Mouse (Mus musculus): Measurements from ENCODE around the gene Chadl. TPM values are rescaled to one million over a fixed set of nuclear protein-coding genes. Genes with fewer than 3 reads are reported as not detected.

The Chadl gene
- polyA plus RNA-seq, 1 experiment: 3.5 TPM

DNA sequence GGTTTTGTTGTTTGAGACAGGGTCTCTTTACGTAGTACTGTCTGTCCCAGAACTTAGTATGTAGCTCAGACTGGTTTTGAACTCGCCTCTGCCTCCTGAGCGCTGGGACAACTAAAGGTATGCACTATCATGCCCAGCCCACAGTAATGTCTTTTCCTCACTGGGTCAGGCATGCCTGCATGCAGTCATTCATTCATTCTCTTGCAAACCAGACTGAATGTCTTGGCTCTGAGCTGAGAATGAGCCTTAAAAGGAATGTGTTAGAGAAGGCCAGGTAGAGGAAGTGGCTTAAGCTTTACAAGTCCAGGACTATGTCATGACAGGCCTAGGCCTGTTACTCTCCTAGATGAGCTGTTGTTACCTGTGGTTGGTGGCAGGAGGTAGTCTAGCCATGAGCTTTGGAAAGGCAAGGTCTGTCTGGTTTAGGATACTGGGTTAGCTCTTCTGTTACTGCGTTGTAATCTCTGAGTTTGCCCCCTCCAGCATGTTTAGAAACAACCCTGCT is 16.7 kb downstream of the Chadl start:
- TF ChIP-seq CTCF (IDR thresholded peaks at IDR 0.05; ENCODE audit: insufficient read depth, low read length) (no peak), POLR2A (IDR thresholded peaks at IDR 0.05; ENCODE audit: borderline replicate concordance, extremely low read depth, low read depth, low read length) (no peak)
- DNase-seq: no peak
- Histone ChIP-seq H3K4me1 (ENCODE audit: control insufficient read depth, insufficient read depth, low read length) (no peaks in the 10 kb centered on the region), H3K4me3 (replicated peaks; ENCODE audit: extremely low read depth, low read depth, low read length) (no peak overlapping the region)
- WGBS: 94% methylated on average over 4 of the region's 4 CpGs

- 44% methylated on average over 3 of the region's 3 CpGs for WGBS
These were observed 20.4 kb downstream of the Chadl start for GRCm38 (mm10) chr15:81676637-81677036.

GRCm38 (mm10) chr15:81670231-81670640 is 26.9 kb downstream of the Chadl start:
- peak; percentile 59 for TF ChIP-seq CTCF (IDR thresholded peaks at IDR 0.05; ENCODE audit: insufficient read depth, low read length)
- TF ChIP-seq POLR2A (IDR thresholded peaks at IDR 0.05; ENCODE audit: borderline replicate concordance, extremely low read depth, low read depth, low read length): no peak
- no peak for DNase-seq
- Histone ChIP-seq H3K4me1 (ENCODE audit: control insufficient read depth, insufficient read depth, low read length) (no peaks in the 10 kb centered on the region), H3K4me3 (replicated peaks; ENCODE audit: extremely low read depth, low read depth, low read length) (no peak overlapping the region)
- 75% methylated on average over 4 of the region's 4 CpGs for WGBS

More at GRCm38 (mm10) chr15:81676637-81677036, 20.4 kb downstream of the Chadl start:
- DNase-seq: no peak
- Histone ChIP-seq H3K4me1 (ENCODE audit: control insufficient read depth, insufficient read depth, low read length) (no peaks in the 10 kb centered on the region), H3K4me3 (replicated peaks; ENCODE audit: extremely low read depth, low read depth, low read length) (no peak overlapping the region)
- no peak for TF ChIP-seq POLR2A (IDR thresholded peaks at IDR 0.05; ENCODE audit: borderline replicate concordance, extremely low read depth, low read depth, low read length)
- TF ChIP-seq CTCF (IDR thresholded peaks at IDR 0.05; ENCODE audit: insufficient read depth, low read length): no peak

GRCm38 (mm10) chr15:81666957-81667356 is 30.1 kb downstream of the Chadl start:
- 88% methylated on average over 10 of the region's 10 CpGs for WGBS
- TF ChIP-seq POLR2A (IDR thresholded peaks at IDR 0.05; ENCODE audit: borderline replicate concordance, extremely low read depth, low read depth, low read length): no peak
- TF ChIP-seq CTCF (IDR thresholded peaks at IDR 0.05; ENCODE audit: insufficient read depth, low read length): no peak
- DNase-seq: no peak
- Histone ChIP-seq H3K4me3 (replicated peaks; ENCODE audit: extremely low read depth, low read depth, low read length) (no peak overlapping the region), H3K4me1 (ENCODE audit: control insufficient read depth, insufficient read depth, low read length) (peaks cover 3% of the 10 kb centered on the region; the same call in 1 of the 2 replicates)

DNA sequence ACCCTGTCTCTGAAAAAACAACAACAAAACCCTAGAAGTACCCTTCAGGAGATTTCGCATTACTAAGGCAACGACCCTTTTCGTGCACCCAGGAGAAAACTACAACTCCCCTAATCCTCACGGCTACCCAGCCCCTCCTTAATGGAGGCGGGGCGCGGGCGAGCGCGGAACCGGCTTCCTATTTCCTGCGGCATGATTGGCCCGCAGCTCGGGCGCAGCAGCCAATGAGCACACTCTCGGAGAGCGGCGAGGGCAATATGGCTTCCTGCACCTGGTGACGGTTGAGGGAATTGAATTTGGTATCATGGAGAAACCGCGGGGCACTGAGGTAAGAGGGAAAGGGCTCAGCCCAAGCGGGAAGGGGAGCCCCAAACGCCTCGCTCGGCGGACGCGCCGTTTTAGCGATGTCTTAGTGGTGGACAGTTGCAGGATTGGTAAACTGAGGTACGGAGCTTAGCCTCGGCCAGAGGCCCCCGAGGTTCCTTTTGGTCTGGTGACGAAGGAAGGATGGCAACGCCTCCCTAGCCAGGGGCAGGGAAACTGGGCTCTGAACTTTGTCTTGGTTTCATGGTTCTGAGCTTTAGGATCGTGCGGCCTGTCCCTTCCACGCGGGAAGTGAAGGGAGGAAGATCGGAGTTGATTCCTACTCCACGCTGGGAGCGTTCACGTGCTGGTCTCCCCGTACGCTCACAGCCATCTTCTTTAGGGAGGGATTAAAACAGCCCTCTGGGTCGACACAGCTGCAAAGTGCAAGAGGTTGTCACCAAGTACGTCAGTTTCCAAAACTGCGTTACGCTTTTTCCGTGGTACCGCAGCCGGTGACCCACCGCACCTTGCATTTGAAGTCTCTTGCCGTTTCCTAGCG is 33.2 kb downstream of the Chadl start, which contains the start of gene L3mbtl2:
L3mbtl2 (plus strand) TSS at position 193 of the 865 bp plus-strand sequence.
- DNase-seq: peak; percentile 86
- WGBS: under 1% methylated on average over 55 of the region's 55 CpGs
- peaks cover 3% of the 10 kb centered on the region; the same call in 1 of the 2 replicates for H3K4me1 ChIP-seq (ENCODE audit: control insufficient read depth, insufficient read depth, low read length)
- TF ChIP-seq POLR2A (IDR thresholded peaks at IDR 0.05; ENCODE audit: borderline replicate concordance, extremely low read depth, low read depth, low read length) (peak; percentile 40; the same call in 1 of the 2 replicates), CTCF (IDR thresholded peaks at IDR 0.05; ENCODE audit: insufficient read depth, low read length) (no peak)
- H3K4me3 ChIP-seq (replicated peaks; ENCODE audit: extremely low read depth, low read depth, low read length): peak within 1 kb of the TSS; percentile 95

- Histone ChIP-seq H3K4me1 (ENCODE audit: control insufficient read depth, insufficient read depth, low read length) (peaks cover 3% of the 10 kb centered on the region; the same call in 1 of the 2 replicates), H3K4me3 (replicated peaks; ENCODE audit: extremely low read depth, low read depth, low read length) (no peak overlapping the region)
- no peak for DNase-seq
- TF ChIP-seq POLR2A (IDR thresholded peaks at IDR 0.05; ENCODE audit: borderline replicate concordance, extremely low read depth, low read depth, low read length) (no peak), CTCF (IDR thresholded peaks at IDR 0.05; ENCODE audit: insufficient read depth, low read length) (no peak)
- WGBS: 59% methylated on average over 10 of the region's 10 CpGs
These were observed 33.8 kb downstream of the Chadl start for GRCm38 (mm10) chr15:81663281-81663680.

DNA sequence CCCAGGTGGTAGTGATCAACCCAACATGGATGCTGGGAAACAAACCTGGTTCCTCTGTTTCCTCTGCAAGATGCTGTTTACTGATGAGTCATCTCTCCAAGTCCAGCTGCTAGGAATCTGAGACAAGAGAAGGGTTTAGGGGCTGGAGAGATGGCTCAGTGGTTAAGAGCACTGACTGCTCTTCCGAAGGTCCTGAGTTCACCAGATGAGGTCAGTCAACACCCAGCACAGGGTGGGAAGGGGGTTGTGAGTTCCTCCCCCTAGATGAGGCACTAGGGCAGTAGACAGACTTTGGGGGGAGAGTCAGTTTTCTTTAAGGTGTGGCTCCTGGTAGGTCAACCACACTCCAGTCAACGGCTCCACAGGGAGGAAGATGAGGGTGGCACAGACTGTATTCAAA is 35.4 kb downstream of the Chadl start:
- WGBS: 92% methylated on average over 2 of the region's 2 CpGs
- Histone ChIP-seq H3K4me1 (ENCODE audit: control insufficient read depth, insufficient read depth, low read length) (peaks cover 3% of the 10 kb centered on the region; the same call in 1 of the 2 replicates), H3K4me3 (replicated peaks; ENCODE audit: extremely low read depth, low read depth, low read length) (no peak overlapping the region)
- DNase-seq: no peak
- TF ChIP-seq CTCF (IDR thresholded peaks at IDR 0.05; ENCODE audit: insufficient read depth, low read length) (no peak), POLR2A (IDR thresholded peaks at IDR 0.05; ENCODE audit: borderline replicate concordance, extremely low read depth, low read depth, low read length) (no peak)

DNA sequence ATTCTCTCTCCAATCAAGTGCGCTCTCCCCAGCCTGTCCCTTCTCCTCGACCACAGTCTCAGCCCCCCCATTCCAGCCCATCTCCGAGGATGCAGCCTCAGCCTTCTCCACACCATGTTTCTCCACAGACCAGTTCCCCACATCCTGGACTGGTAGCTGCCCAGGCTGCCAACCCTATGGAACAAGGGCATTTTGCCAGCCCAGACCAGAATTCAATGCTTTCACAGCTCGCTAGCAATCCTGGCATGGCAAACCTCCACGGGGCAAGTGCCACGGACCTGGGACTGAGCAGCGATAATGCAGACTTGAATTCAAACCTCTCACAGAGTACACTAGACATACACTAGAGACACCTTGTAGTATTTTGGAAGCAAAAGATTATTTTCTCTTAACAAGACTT is 46.5 kb downstream of the Chadl start:
- no peak overlapping the region for H3K4me3 ChIP-seq (replicated peaks; ENCODE audit: extremely low read depth, low read depth, low read length)
- no peak for DNase-seq
- H3K4me1 ChIP-seq (ENCODE audit: control insufficient read depth, insufficient read depth, low read length): no peaks in the 10 kb centered on the region
- no peak for TF ChIP-seq CTCF (IDR thresholded peaks at IDR 0.05; ENCODE audit: insufficient read depth, low read length)
- TF ChIP-seq POLR2A (IDR thresholded peaks at IDR 0.05; ENCODE audit: borderline replicate concordance, extremely low read depth, low read depth, low read length): no peak
- WGBS: 81% methylated on average over 7 of the region's 7 CpGs

DNA sequence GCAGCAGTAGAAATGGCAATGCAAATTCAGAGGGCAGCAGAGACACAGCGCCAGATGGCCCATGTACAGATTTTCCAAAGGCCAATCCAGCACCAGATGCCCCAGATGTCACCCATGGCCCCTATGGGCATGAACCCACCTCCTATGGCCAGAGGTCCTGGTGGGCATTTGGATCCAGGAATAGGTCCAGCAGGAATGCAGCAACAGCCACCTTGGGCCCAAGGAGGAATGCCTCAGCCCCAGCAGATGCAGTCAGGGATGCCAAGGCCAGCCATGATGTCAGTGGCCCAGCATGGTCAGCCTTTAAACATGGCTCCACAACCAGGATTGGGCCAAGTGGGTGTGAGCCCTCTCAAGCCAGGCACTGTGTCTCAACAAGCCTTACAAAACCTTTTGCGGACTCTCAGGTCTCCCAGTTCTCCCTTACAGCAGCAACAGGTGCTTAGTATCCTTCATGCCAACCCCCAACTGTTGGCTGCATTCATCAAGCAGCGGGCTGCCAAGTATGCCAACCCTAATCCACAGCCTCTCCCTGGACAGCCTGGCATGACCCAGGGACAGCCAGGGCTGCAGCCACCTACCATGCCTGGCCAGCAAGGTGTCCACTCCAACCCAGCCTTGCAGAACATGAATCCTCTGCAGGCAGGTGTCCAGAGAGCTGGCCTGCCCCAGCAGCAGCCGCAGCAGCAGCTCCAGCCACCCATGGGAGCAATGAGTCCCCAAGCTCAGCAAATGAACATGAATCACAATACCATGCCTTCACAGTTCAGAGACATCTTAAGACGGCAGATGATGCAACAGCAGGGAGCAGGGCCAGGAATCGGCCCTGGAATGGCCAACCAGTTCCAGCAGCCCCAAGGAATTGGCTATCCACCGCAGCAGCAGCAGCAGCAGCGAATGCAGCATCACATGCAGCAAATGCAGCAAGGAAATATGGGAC is 47.3 kb downstream of the Chadl start:
- Histone ChIP-seq H3K4me3 (replicated peaks; ENCODE audit: extremely low read depth, low read depth, low read length) (no peak overlapping the region), H3K4me1 (ENCODE audit: control insufficient read depth, insufficient read depth, low read length) (no peaks in the 10 kb centered on the region)
- TF ChIP-seq POLR2A (IDR thresholded peaks at IDR 0.05; ENCODE audit: borderline replicate concordance, extremely low read depth, low read depth, low read length) (no peak), CTCF (IDR thresholded peaks at IDR 0.05; ENCODE audit: insufficient read depth, low read length) (no peak)
- WGBS: 83% methylated on average over 8 of the region's 8 CpGs
- DNase-seq: no peak

Other genes with a start within 250 kb of the Chadl start
- 55.5 and 85.0 TPM in 2 replicates for gene Rbx1, start 231.0 kb downstream of the Chadl start, polyA plus RNA-seq (2012; rRNA removed)
- 26.4 and 32.4 TPM in 2 replicates for gene Ep300, start 111.9 kb downstream of the Chadl start, polyA plus RNA-seq (2012; rRNA removed)
- 11.7 and 16.9 TPM in 2 replicates for gene L3mbtl2, start 33.4 kb downstream of the Chadl start, polyA plus RNA-seq (2012; rRNA removed)
- gene Zc3h7b, start 47.8 kb upstream of the Chadl start, polyA plus RNA-seq (2012; rRNA removed): 47.5 and 52.4 TPM in 2 replicates
- gene Rangap1, start 48.2 kb upstream of the Chadl start, polyA plus RNA-seq (2012; rRNA removed): 19.7 and 26.5 TPM in 2 replicates
- 95.4 and 99.7 TPM in 2 replicates for gene Tef, start 105.1 kb upstream of the Chadl start, polyA plus RNA-seq (2012; rRNA removed)
- 35.8 and 39.0 TPM in 2 replicates for gene Tob2, start 161.5 kb upstream of the Chadl start, polyA plus RNA-seq (2012; rRNA removed)
- gene Phf5a, start 174.6 kb upstream of the Chadl start, polyA plus RNA-seq (2012; rRNA removed): 23.6 and 34.4 TPM in 2 replicates
- 147 and 242 TPM in 2 replicates for gene Aco2, start 175.0 kb upstream of the Chadl start, polyA plus RNA-seq (2012; rRNA removed)
- 7.7 and 11.8 TPM in 2 replicates for gene Polr3h, start 229.0 kb upstream of the Chadl start, polyA plus RNA-seq (2012; rRNA removed)
- 8.0 and 9.7 TPM in 2 replicates for gene Csdc2, start 239.5 kb upstream of the Chadl start, polyA plus RNA-seq (2012; rRNA removed)

Measured in lung, adult 2 months (tissue).